In genomic region chr7:92669507-92670471, GRCm38 (mm10) we compare ENCODE assay signal across 8 mouse cellular contexts. TPM values are rescaled to one million over a fixed set of nuclear protein-coding genes. Genes with fewer than 3 reads are reported as not detected.
A peak's percentile ranks its signal among the peaks of the same experiment; 100 is the strongest.
DNase-seq lines count a peak whose midpoint lies in the region; ATAC-seq and TF ChIP-seq lines count a peak whose summit lies in the region.

Gene Pcf11 (minus strand): TSS chr7:92669934.

- peak within 1 kb of the TSS; percentile 83 for H3K4me3 ChIP-seq in heart, embryonic 12.5 days
- H3K4me3 ChIP-seq in kidney, postnatal 0 days (replicated peaks; ENCODE audit: low read depth, low read length), result peak within 1 kb of the TSS; percentile 97
- H3K4me3 ChIP-seq in liver, embryonic 11.5 days (ENCODE audit: low read depth, low read length), result peak within 1 kb of the TSS; percentile 97
- peak within 1 kb of the TSS; percentile 71 for H3K4me3 ChIP-seq in stomach, embryonic 14.5 days (ENCODE audit: low read depth, low read length)

- 0 out of 2 replicates have a peak, but pooled peaks cover 6% of the 10 kb centered on the region for H3K36me3 ChIP-seq in heart, embryonic 12.5 days
- H3K36me3 ChIP-seq in kidney, postnatal 0 days (ENCODE audit: insufficient read depth, low read length), result no peaks in the 10 kb centered on the region
- peaks cover 5% of the 10 kb centered on the region; the same call in 1 of the 2 replicates for H3K36me3 ChIP-seq in liver, embryonic 11.5 days (ENCODE audit: control insufficient read depth, insufficient read depth, low read length)
- H3K36me3 ChIP-seq in stomach, embryonic 14.5 days (ENCODE audit: control insufficient read depth, insufficient read depth, low read length), result peaks cover 6% of the 10 kb centered on the region; the same call in 1 of the 2 replicates

- H3K27me3 ChIP-seq in heart, embryonic 12.5 days (replicated peaks), result no peaks in the 10 kb centered on the region
- H3K27me3 ChIP-seq in kidney, postnatal 0 days (ENCODE audit: insufficient read depth, low read length), result no peaks in the 10 kb centered on the region
- no peaks in the 10 kb centered on the region for H3K27me3 ChIP-seq in liver, embryonic 11.5 days (replicated peaks; ENCODE audit: control insufficient read depth, insufficient read depth, low read length)
- H3K27me3 ChIP-seq in stomach, embryonic 14.5 days (ENCODE audit: control insufficient read depth, insufficient read depth, low read length), result no peaks in the 10 kb centered on the region

- H3K9me3 ChIP-seq in heart, embryonic 12.5 days (replicated peaks), result no peaks in the 10 kb centered on the region
- no peaks in the 10 kb centered on the region for H3K9me3 ChIP-seq in kidney, postnatal 0 days (replicated peaks; ENCODE audit: low read length)
- no peaks in the 10 kb centered on the region for H3K9me3 ChIP-seq in liver, embryonic 11.5 days (ENCODE audit: control insufficient read depth, low read length)
- no peaks in the 10 kb centered on the region for H3K9me3 ChIP-seq in stomach, embryonic 14.5 days (ENCODE audit: control insufficient read depth, low read depth, low read length)

- WGBS in heart, embryonic 12.5 days, result under 1% methylated on average over 88 of the region's 88 CpGs
- WGBS in kidney, postnatal 0 days, result under 1% methylated on average over 87 of the region's 88 CpGs
- WGBS in liver, embryonic 11.5 days, result under 1% methylated on average over 88 of the region's 88 CpGs
- WGBS in stomach, embryonic 14.5 days, result under 1% methylated on average over 88 of the region's 88 CpGs

- peak within 1 kb of the TSS; percentile 94 for H3K27ac ChIP-seq in heart, embryonic 12.5 days (ENCODE audit: poor library complexity, severe bottlenecking)
- peak within 1 kb of the TSS; percentile 95 for H3K27ac ChIP-seq in kidney, postnatal 0 days
- peak within 1 kb of the TSS; percentile 96 for H3K27ac ChIP-seq in liver, embryonic 11.5 days (ENCODE audit: low read depth, low read length)
- peak within 1 kb of the TSS; percentile 97 for H3K27ac ChIP-seq in stomach, embryonic 14.5 days (ENCODE audit: low read length)

- H3K4me1 ChIP-seq in heart, embryonic 12.5 days (replicated peaks), result peaks cover 14% of the 10 kb centered on the region
- H3K4me1 ChIP-seq in kidney, postnatal 0 days (replicated peaks; ENCODE audit: insufficient read depth, low read length), result peaks cover 14% of the 10 kb centered on the region
- H3K4me1 ChIP-seq in liver, embryonic 11.5 days (replicated peaks; ENCODE audit: control insufficient read depth, insufficient read depth, low read length), result peaks cover 18% of the 10 kb centered on the region
- peaks cover 16% of the 10 kb centered on the region; the same call in 1 of the 2 replicates for H3K4me1 ChIP-seq in stomach, embryonic 14.5 days (ENCODE audit: control insufficient read depth, insufficient read depth, low read length)

- H3K4me2 ChIP-seq in heart, embryonic 12.5 days, result peak within 1 kb of the TSS; percentile 78
- peak within 1 kb of the TSS; percentile 74 for H3K4me2 ChIP-seq in kidney, postnatal 0 days (ENCODE audit: low read length)
- peak within 1 kb of the TSS; percentile 86 for H3K4me2 ChIP-seq in liver, embryonic 11.5 days
- H3K4me2 ChIP-seq in stomach, embryonic 14.5 days (replicated peaks; ENCODE audit: low read depth, low read length), result peak within 1 kb of the TSS; percentile 53

- H3K9ac ChIP-seq in heart, embryonic 12.5 days, result peak within 1 kb of the TSS; percentile 94
- H3K9ac ChIP-seq in kidney, postnatal 0 days (ENCODE audit: low read depth, low read length), result peak within 1 kb of the TSS; percentile 99
- H3K9ac ChIP-seq in liver, embryonic 11.5 days (ENCODE audit: low read depth, low read length), result peak within 1 kb of the TSS; percentile 99
- peak within 1 kb of the TSS; percentile 97 for H3K9ac ChIP-seq in stomach, embryonic 14.5 days (replicated peaks; ENCODE audit: low read depth, low read length)

- peak; percentile 87 for ATAC-seq in erythroid progenitor cell, adult 5-6 weeks (replicated peaks; ENCODE audit: low FRiP score, poor library complexity, severe bottlenecking)
- peak; percentile 98 for ATAC-seq in heart, embryonic 12.5 days (ENCODE audit: insufficient number of reproducible peaks, low FRiP score)
- ATAC-seq in kidney, postnatal 0 days (replicated peaks; ENCODE audit: low FRiP score, low read depth), result peak; percentile 99
- peak; percentile 93 for ATAC-seq in liver, embryonic 11.5 days (replicated peaks; ENCODE audit: low FRiP score)
- ATAC-seq in stomach, embryonic 14.5 days (ENCODE audit: insufficient number of reproducible peaks, insufficient read depth, low FRiP score, low read depth), result peak; percentile 99

- peak; percentile 29; the same call in 1 of the 2 replicates for TF ChIP-seq CTCF in kidney, postnatal 0 days (IDR thresholded peaks at IDR 0.05; ENCODE audit: low read depth)

- DNase-seq in CD4-positive helper T cell, adult 2 months (ENCODE audit: low read depth, low spot score), result peak; percentile 99
- DNase-seq in brain, embryonic 18.5 days (ENCODE audit: low read depth, low spot score), result peak; percentile 96
- peak; percentile 100 for DNase-seq in kidney, postnatal 0 days (ENCODE audit: low spot score)
- peak; percentile 97 for DNase-seq in liver, embryonic 11.5 days (ENCODE audit: low spot score)
- DNase-seq in naive thymus-derived CD4-positive, alpha-beta T cell, adult 2 months (ENCODE audit: low read depth), result peak; percentile 98

RNA-seq across cellular contexts. Expression of gene Pcf11, which starts in this region (rescaled TPM):
- 106 and 138 TPM in 2 replicates for total RNA-seq in erythroid progenitor cell, adult 5-6 weeks (2015; ENCODE audit: low replicate concordance)
- 120 and 148 TPM in 2 replicates for total RNA-seq in erythroid progenitor cell, adult 5-6 weeks (2017; ENCODE audit: low replicate concordance)
- 19.9 and 21.1 TPM in 2 replicates for polyA plus RNA-seq in heart, embryonic 12.5 days (2016; fragmentation: Nextera tagmentation; extraction: Ambion mirVana)
- polyA plus RNA-seq in kidney, postnatal 0 days (2015; fragmentation: Nextera tagmentation; extraction: Ambion mirVana), result 17.8 and 20.9 TPM in 2 replicates
- 17.6 and 19.2 TPM in 2 replicates for polyA plus RNA-seq in liver, embryonic 11.5 days (2014; fragmentation: Nextera tagmentation; extraction: Ambion mirVana)
- polyA plus RNA-seq in stomach, embryonic 14.5 days (2014; fragmentation: Nextera tagmentation; extraction: Ambion mirVana), result 23.7 and 26.7 TPM in 2 replicates

Comparison
In these comparisons a context has a peak if more than half of its experiments do, and no peak if none do; other contexts are left out.
1. Peak in every context shown above with its lines: DNase-seq, ATAC-seq, H3K4me3 ChIP-seq and H3K27ac ChIP-seq.